Mouse (Mus musculus) embryonic facial prominence, embryonic 13.5 days (tissue): ENCODE measurements around the gene Foxp1. TPM values are rescaled to one million over a fixed set of nuclear protein-coding genes. Genes with fewer than 3 reads are reported as not detected.

Experiments used
- ATAC-seq: fragments of 200-750 bp; cut with Nextera tagmentation; 2 replicates; pipeline ENCODE4 v1.8.0; 2017; ENCODE audit warnings: low read depth; ENCODE audit not compliant: insufficient number of reproducible peaks, insufficient read depth, low FRiP score, low TSS enrichment
- H3K27ac ChIP-seq: fragments of 300-500 bp; sonication (generic); 2 replicates; pipeline ENCODE4 v1.5.1; 2015; ENCODE audit warnings: moderate library complexity, mild to moderate bottlenecking, inconsistent platforms
- H3K27me3 ChIP-seq: fragments of 300-500 bp; sonication (generic); 2 replicates; pipeline ENCODE4 v1.6.1; 2015; ENCODE audit warnings: mild to moderate bottlenecking, inconsistent platforms
- H3K36me3 ChIP-seq: fragments of 300-500 bp; sonication (generic); 2 replicates; pipeline ENCODE4 v1.6.1; 2015; ENCODE audit warnings: mild to moderate bottlenecking, inconsistent platforms
- H3K4me1 ChIP-seq: fragments of 300-500 bp; sonication (generic); 2 replicates; pipeline ENCODE4 v1.6.1; 2015; ENCODE audit warnings: inconsistent platforms
- H3K4me2 ChIP-seq: fragments of 300-500 bp; sonication (generic); 2 replicates; pipeline ENCODE4 v1.6.1; 2015; ENCODE audit warnings: moderate library complexity, mild to moderate bottlenecking, inconsistent platforms
- H3K4me3 ChIP-seq: fragments of 300-500 bp; sonication (generic); 2 replicates; pipeline ENCODE4 v1.5.1; 2015; ENCODE audit warnings: mild to moderate bottlenecking, inconsistent platforms
- H3K9ac ChIP-seq: fragments of 300-500 bp; sonication (generic); 2 replicates; pipeline ENCODE4 v1.6.1; 2015; ENCODE audit warnings: mild to moderate bottlenecking, inconsistent platforms
- H3K9me3 ChIP-seq: fragments of 300-500 bp; sonication (generic); 2 replicates; pipeline ENCODE4 v1.6.1; 2016; ENCODE audit warnings: inconsistent platforms
- WGBS: fragments of 180-500 bp; shearing (Covaris S2); methylation state at CpG from one replicate; pipeline ENCODE4 v1.1.7; 2015; ENCODE audit warnings: mixed read lengths; 5-methylcytosine and 5-hydroxymethylcytosine counted together
- polyA plus RNA-seq: library from polyadenylated mRNA; unstranded; fragments of >200 nt; fragmentation: Nextera tagmentation; extraction: Ambion mirVana; gene quantifications from 2 replicates; pipeline ENCODE4 v1.2.1, GENCODE M21; 2015

The Foxp1 gene
- polyA plus RNA-seq, 1 experiment from 2014 or later: 66.7 TPM

GRCm38 (mm10) chr6:99011895-99012584, 510.5 kb downstream of the Foxp1 start:
- ATAC-seq: no peak
- H3K36me3 ChIP-seq: peaks cover 37% of the 10 kb centered on the region
- 68% methylated on average over 8 of the region's 8 CpGs for WGBS

GRCm38 (mm10) chr6:99009771-99010170, 512.8 kb downstream of the Foxp1 start:
- H3K9ac ChIP-seq: no peak overlapping the region
- ATAC-seq: no peak
- no peak overlapping the region for H3K4me3 ChIP-seq
- peaks cover 20% of the 10 kb centered on the region for H3K4me1 ChIP-seq
- WGBS: 46% methylated on average over 10 of the region's 10 CpGs
- H3K9me3 ChIP-seq: no peaks in the 10 kb centered on the region
- H3K27me3 ChIP-seq: 0 out of 2 replicates have a peak, but pooled peaks cover 11% of the 10 kb centered on the region
- peaks cover 33% of the 10 kb centered on the region for H3K36me3 ChIP-seq
- no peak overlapping the region for H3K4me2 ChIP-seq
- no peak overlapping the region for H3K27ac ChIP-seq

More at GRCm38 (mm10) chr6:99011895-99012584, 510.5 kb downstream of the Foxp1 start:
- Histone ChIP-seq H3K4me1 (peaks cover 20% of the 10 kb centered on the region), H3K27ac (no peak overlapping the region), H3K9me3 (no peaks in the 10 kb centered on the region), H3K4me2 (no peak overlapping the region), H3K9ac (no peak overlapping the region), H3K4me3 (no peak overlapping the region), H3K27me3 (peaks cover 14% of the 10 kb centered on the region; the same call in 1 of the 2 replicates)

- H3K9me3 ChIP-seq: no peaks in the 10 kb centered on the region
- H3K27me3 ChIP-seq: 0 out of 2 replicates have a peak, but pooled peaks cover 7% of the 10 kb centered on the region
- no peak for ATAC-seq
- no peak overlapping the region for H3K4me3 ChIP-seq
- H3K36me3 ChIP-seq: peaks cover 33% of the 10 kb centered on the region
- H3K4me1 ChIP-seq: peaks cover 9% of the 10 kb centered on the region
- no peak overlapping the region for H3K4me2 ChIP-seq
- H3K27ac ChIP-seq: no peak overlapping the region
- H3K9ac ChIP-seq: no peak overlapping the region
- 95% methylated on average over 1 of the region's 1 CpGs for WGBS
Observed at GRCm38 (mm10) chr6:99008565-99008964, 514.0 kb downstream of the Foxp1 start.

GRCm38 (mm10) chr6:99007542-99007941, 515.0 kb downstream of the Foxp1 start:
- 0 out of 2 replicates have a peak, but pooled peaks cover 7% of the 10 kb centered on the region for H3K27me3 ChIP-seq
- H3K9ac ChIP-seq: no peak overlapping the region
- no peak overlapping the region for H3K4me3 ChIP-seq
- no peak for ATAC-seq
- WGBS: 82% methylated on average over 6 of the region's 6 CpGs
- peaks cover 3% of the 10 kb centered on the region; the same call in 1 of the 2 replicates for H3K4me1 ChIP-seq
- no peaks in the 10 kb centered on the region for H3K9me3 ChIP-seq
- H3K4me2 ChIP-seq: no peak overlapping the region
- no peak overlapping the region for H3K27ac ChIP-seq
- peaks cover 39% of the 10 kb centered on the region for H3K36me3 ChIP-seq

- WGBS: 84% methylated on average over 12 of the region's 12 CpGs
- no peaks in the 10 kb centered on the region for H3K9me3 ChIP-seq
- H3K4me3 ChIP-seq: no peak overlapping the region
- H3K9ac ChIP-seq: no peak overlapping the region
- H3K4me2 ChIP-seq: no peak overlapping the region
- H3K36me3 ChIP-seq: peaks cover 37% of the 10 kb centered on the region
- peaks cover 7% of the 10 kb centered on the region; the same call in 1 of the 2 replicates for H3K27me3 ChIP-seq
- no peak overlapping the region for H3K27ac ChIP-seq
- peaks cover 15% of the 10 kb centered on the region for H3K4me1 ChIP-seq
- no peak for ATAC-seq
Observed at GRCm38 (mm10) chr6:99004255-99004997, 518.1 kb downstream of the Foxp1 start.

GRCm38 (mm10) chr6:99003108-99003709, 519.3 kb downstream of the Foxp1 start:
- 84% methylated on average over 15 of the region's 15 CpGs for WGBS

GRCm38 (mm10) chr6:99001637-99002036, 520.9 kb downstream of the Foxp1 start:
- Histone ChIP-seq H3K9me3 (no peaks in the 10 kb centered on the region), H3K4me1 (peaks cover 15% of the 10 kb centered on the region; the same call in 1 of the 2 replicates), H3K36me3 (peaks cover 17% of the 10 kb centered on the region), H3K9ac (no peak overlapping the region), H3K27me3 (peaks cover 5% of the 10 kb centered on the region; the same call in 1 of the 2 replicates), H3K27ac (no peak overlapping the region), H3K4me2 (no peak overlapping the region), H3K4me3 (no peak overlapping the region)
- no peak for ATAC-seq
- WGBS: 87% methylated on average over 9 of the region's 9 CpGs

More at GRCm38 (mm10) chr6:99003108-99003709, 519.3 kb downstream of the Foxp1 start:
- Histone ChIP-seq H3K4me3 (no peak overlapping the region), H3K27ac (no peak overlapping the region), H3K4me2 (no peak overlapping the region), H3K36me3 (peaks cover 30% of the 10 kb centered on the region), H3K4me1 (peaks cover 15% of the 10 kb centered on the region), H3K9ac (no peak overlapping the region), H3K9me3 (no peaks in the 10 kb centered on the region), H3K27me3 (peaks cover 7% of the 10 kb centered on the region; the same call in 1 of the 2 replicates)
- ATAC-seq: no peak

GRCm38 (mm10) chr6:98998971-98999932, 523.3 kb downstream of the Foxp1 start:
- no peak overlapping the region for H3K27ac ChIP-seq
- H3K4me1 ChIP-seq: peaks cover 22% of the 10 kb centered on the region
- H3K4me3 ChIP-seq: no peak overlapping the region
- no peak for ATAC-seq
- no peak overlapping the region for H3K9ac ChIP-seq
- no peak overlapping the region for H3K4me2 ChIP-seq
- WGBS: 79% methylated on average over 35 of the region's 35 CpGs
- H3K9me3 ChIP-seq: no peaks in the 10 kb centered on the region
- H3K27me3 ChIP-seq: peaks cover 5% of the 10 kb centered on the region; the same call in 1 of the 2 replicates
- H3K36me3 ChIP-seq: peaks cover 13% of the 10 kb centered on the region

- peaks cover 5% of the 10 kb centered on the region for H3K36me3 ChIP-seq
- H3K9me3 ChIP-seq: no peaks in the 10 kb centered on the region
- no peak overlapping the region for H3K4me3 ChIP-seq
- H3K4me2 ChIP-seq: no peak overlapping the region
- ATAC-seq: no peak
- no peak overlapping the region for H3K27ac ChIP-seq
- WGBS: 88% methylated on average over 9 of the region's 9 CpGs
- peaks cover 5% of the 10 kb centered on the region; the same call in 1 of the 2 replicates for H3K27me3 ChIP-seq
- peaks cover 22% of the 10 kb centered on the region for H3K4me1 ChIP-seq
- H3K9ac ChIP-seq: no peak overlapping the region
Observed at GRCm38 (mm10) chr6:98997742-98998141, 524.8 kb downstream of the Foxp1 start.

GRCm38 (mm10) chr6:98996822-98997221, 525.7 kb downstream of the Foxp1 start:
- H3K9ac ChIP-seq: no peak overlapping the region
- WGBS: 86% methylated on average over 2 of the region's 2 CpGs
- H3K4me2 ChIP-seq: no peak overlapping the region
- no peak overlapping the region for H3K27ac ChIP-seq
- H3K27me3 ChIP-seq: peaks cover 4% of the 10 kb centered on the region; the same call in 1 of the 2 replicates
- H3K36me3 ChIP-seq: no peaks in the 10 kb centered on the region
- no peak for ATAC-seq
- peaks cover 22% of the 10 kb centered on the region for H3K4me1 ChIP-seq
- H3K4me3 ChIP-seq: no peak overlapping the region
- H3K9me3 ChIP-seq: no peaks in the 10 kb centered on the region
